Mouse (Mus musculus) stomach, embryonic 15.5 days (tissue): ENCODE results near the gene Olfr381. TPM values are rescaled to one million over a fixed set of nuclear protein-coding genes. Genes with fewer than 3 reads are reported as not detected.
"Not testable (repeated sequence)": the region's sequence is repeated elsewhere in the genome, so short reads cannot be mapped to it uniquely, and the experiment has no call there.

Experiments
- ATAC-seq: fragments of 200-750 bp; cut with Nextera tagmentation; 2 replicates; pipeline ENCODE4 v1.8.0; 2017; ENCODE audit warnings: low read depth, moderate number of reproducible peaks, moderate TSS enrichment; ENCODE audit not compliant: insufficient read depth, low FRiP score
- H3K27ac ChIP-seq: fragments of 300-500 bp; sonication (generic); 2 replicates; pipeline ENCODE4 v1.5.1; 2015; ENCODE audit warnings: mild to moderate bottlenecking, inconsistent platforms
- H3K27me3 ChIP-seq: fragments of 300-500 bp; sonication (generic); replicated peaks from 2 replicates; pipeline ENCODE4 v1.6.1; 2015; ENCODE audit warnings: inconsistent platforms
- H3K36me3 ChIP-seq: fragments of 300-500 bp; sonication (generic); 2 replicates; pipeline ENCODE4 v1.6.1; 2015; ENCODE audit warnings: inconsistent platforms
- H3K4me1 ChIP-seq: fragments of 300-500 bp; sonication (generic); 2 replicates; pipeline ENCODE4 v1.6.1; 2015; ENCODE audit warnings: inconsistent platforms
- H3K4me2 ChIP-seq: fragments of 300-500 bp; sonication (generic); 2 replicates; pipeline ENCODE4 v1.6.1; 2015; ENCODE audit warnings: mild to moderate bottlenecking, inconsistent platforms
- H3K4me3 ChIP-seq: fragments of 300-500 bp; sonication (generic); replicated peaks from 2 replicates; pipeline ENCODE4 v1.5.1; 2015; ENCODE audit warnings: inconsistent platforms
- H3K9ac ChIP-seq: fragments of 300-500 bp; sonication (generic); 2 replicates; pipeline ENCODE4 v1.6.1; 2015; ENCODE audit warnings: inconsistent platforms
- H3K9me3 ChIP-seq: fragments of 300-500 bp; sonication (generic); 2 replicates; pipeline ENCODE4 v1.6.1; 2016; ENCODE audit warnings: inconsistent platforms
- WGBS: fragments of 180-500 bp; shearing (Covaris S2); methylation state at CpG from one replicate; pipeline ENCODE4 v1.1.7; 2015; 5-methylcytosine and 5-hydroxymethylcytosine counted together
- polyA plus RNA-seq: library from polyadenylated mRNA; unstranded; fragments of >200 nt; fragmentation: Nextera tagmentation; extraction: Ambion mirVana; gene quantifications from 2 replicates; pipeline ENCODE4 v1.2.1, GENCODE M21; 2015

The Olfr381 gene
- polyA plus RNA-seq = not detected in 2 replicates

DNA sequence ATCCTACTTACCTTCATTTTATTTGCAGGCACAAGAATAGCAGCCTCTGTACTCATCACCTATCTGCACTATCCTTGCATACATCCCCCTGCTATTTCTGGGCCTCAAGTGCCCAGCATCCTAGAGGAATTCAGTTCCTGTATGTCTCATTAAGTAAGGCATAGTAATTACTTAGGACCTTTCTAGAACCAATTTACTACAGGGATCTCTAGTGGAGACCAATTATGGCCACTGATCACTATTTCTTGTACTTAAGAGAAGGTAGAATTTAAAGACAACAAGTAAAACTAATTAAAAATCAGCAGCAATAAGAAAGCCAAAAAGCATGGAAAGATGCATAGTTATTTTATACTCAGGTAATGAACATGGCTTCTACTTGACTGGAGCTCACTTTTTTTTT lies at the start of gene Olfr381:
Gene Olfr381 (minus strand): TSS at position 101 of the 400 bp plus-strand sequence.
- H3K9me3 ChIP-seq = no peaks in the 10 kb centered on the region
- H3K4me2 ChIP-seq = no peak within 1 kb of the TSS
- H3K36me3 ChIP-seq = no peaks in the 10 kb centered on the region
- H3K27ac ChIP-seq = no peak within 1 kb of the TSS
- no peaks in the 10 kb centered on the region for H3K4me1 ChIP-seq
- no peaks in the 10 kb centered on the region for H3K27me3 ChIP-seq
- no peak within 1 kb of the TSS for H3K4me3 ChIP-seq
- no peak for ATAC-seq
- H3K9ac ChIP-seq = no peak within 1 kb of the TSS

DNA sequence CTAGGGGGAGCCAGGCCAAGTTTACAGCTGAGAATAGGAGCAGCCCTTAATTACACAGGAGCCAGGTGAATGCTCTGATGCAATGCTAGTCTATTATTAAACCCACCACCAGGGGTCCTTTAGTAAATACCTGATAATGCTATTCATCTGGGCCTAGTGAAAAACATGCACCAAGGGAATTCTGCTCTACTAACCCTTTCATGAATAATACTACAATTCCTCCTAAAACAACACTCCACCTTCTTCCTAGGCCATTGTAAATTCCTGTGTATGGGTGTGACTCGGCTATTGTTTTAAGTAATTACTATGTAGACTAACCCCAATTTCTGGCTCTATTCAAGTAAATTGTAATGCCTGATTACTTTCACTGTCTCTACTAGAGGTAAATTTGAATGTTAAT lies 37.6 kb upstream of the Olfr381 start:
- WGBS = 90% methylated on average over 1 of the region's 1 CpGs
- H3K4me3 ChIP-seq, H3K9ac ChIP-seq, H3K27me3 ChIP-seq, H3K27ac ChIP-seq, H3K9me3 ChIP-seq, H3K36me3 ChIP-seq, H3K4me2 ChIP-seq, ATAC-seq, H3K4me1 ChIP-seq: not testable (repeated sequence)

DNA sequence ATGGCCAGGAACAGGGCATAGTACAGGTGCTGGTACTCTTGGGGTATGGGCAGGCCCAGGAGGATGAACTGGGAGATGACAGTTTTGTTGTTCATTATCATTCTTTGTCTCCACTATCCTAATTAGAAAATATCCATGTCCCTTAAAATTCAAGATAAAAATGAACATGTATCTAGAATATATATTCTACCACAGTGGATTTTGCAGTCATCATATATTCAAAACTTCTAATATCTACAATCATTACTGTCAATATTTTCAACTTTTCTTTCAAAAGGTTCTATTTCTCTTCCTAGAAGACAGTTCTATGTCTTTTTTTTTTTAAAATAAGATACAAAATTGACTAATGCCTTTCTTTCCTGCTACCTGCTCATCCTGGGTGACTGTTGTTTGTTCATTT lies 25.7 kb upstream of the Olfr381 start, which contains the start of gene Olfr382:
Gene Olfr382 (minus strand): TSS at position 101 of the 400 bp plus-strand sequence.
- Histone ChIP-seq H3K4me2 (no peak within 1 kb of the TSS), H3K9me3 (no peaks in the 10 kb centered on the region), H3K36me3 (no peaks in the 10 kb centered on the region), H3K27me3 (no peaks in the 10 kb centered on the region), H3K27ac (no peak within 1 kb of the TSS), H3K4me3 (no peak within 1 kb of the TSS), H3K9ac (no peak within 1 kb of the TSS), H3K4me1 (no peaks in the 10 kb centered on the region)
- ATAC-seq = no peak

DNA sequence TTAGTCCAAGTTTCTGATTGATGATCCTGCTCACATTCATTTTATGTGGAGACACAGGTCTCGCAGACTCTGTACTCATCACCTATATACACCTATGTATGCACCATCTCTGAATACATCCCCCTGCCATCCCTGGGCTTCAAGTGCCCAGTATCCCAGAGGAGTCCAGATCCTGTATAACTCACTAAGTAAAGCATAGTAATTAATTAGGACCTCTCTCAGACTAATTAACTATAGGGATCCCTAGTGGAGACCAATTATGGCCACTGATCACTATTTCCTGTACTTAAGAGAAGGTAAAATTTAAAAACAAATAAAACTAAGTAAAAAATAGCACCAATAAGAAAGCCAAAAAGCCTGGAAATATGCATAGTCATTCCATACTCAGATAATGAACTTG lies 34.0 kb downstream of the Olfr381 start, which contains the start of gene Olfr380:
Gene Olfr380 (minus strand): TSS at position 101 of the 400 bp plus-strand sequence.
- H3K36me3 ChIP-seq = no peaks in the 10 kb centered on the region
- no peak for ATAC-seq

More for the DNA sequence above, 34.0 kb downstream of the Olfr381 start, which contains the start of gene Olfr380:
- Histone ChIP-seq H3K27me3 (no peaks in the 10 kb centered on the region), H3K4me2 (no peak within 1 kb of the TSS), H3K4me3 (no peak within 1 kb of the TSS), H3K4me1 (no peaks in the 10 kb centered on the region), H3K9me3 (no peaks in the 10 kb centered on the region), H3K27ac (no peak within 1 kb of the TSS), H3K9ac (no peak within 1 kb of the TSS)
- WGBS = 87% methylated on average over 1 of the region's 1 CpGs

Other genes starting within 250 kb of the Olfr381 start
- gene Trpv3, start 224.2 kb downstream of the Olfr381 start, polyA plus RNA-seq = 0.12 and 0.22 TPM in 2 replicates
- gene Aspa, start 162.0 kb downstream of the Olfr381 start, polyA plus RNA-seq = 2.7 and 3.2 TPM in 2 replicates
- not detected in 2 replicates for gene Gm49340, start 161.9 kb downstream of the Olfr381 start, polyA plus RNA-seq
- gene Spata22, start 161.9 kb downstream of the Olfr381 start, polyA plus RNA-seq = 0.23 and 0.27 TPM in 2 replicates
- not detected in 2 replicates for gene Olfr20, start 140.8 kb downstream of the Olfr381 start, polyA plus RNA-seq
- gene Olfr376, start 120.4 kb downstream of the Olfr381 start, polyA plus RNA-seq = not detected in 2 replicates
- not detected in 2 replicates for gene Olfr1, start 92.0 kb downstream of the Olfr381 start, polyA plus RNA-seq
- not detected in 2 replicates for gene Olfr378, start 63.1 kb downstream of the Olfr381 start, polyA plus RNA-seq
- not detected in 2 replicates for gene Olfr380, start 34.1 kb downstream of the Olfr381 start, polyA plus RNA-seq
- gene Olfr382, start 25.6 kb upstream of the Olfr381 start, polyA plus RNA-seq = not detected in 2 replicates
- not detected in 2 replicates for gene Olfr385, start 101.4 kb upstream of the Olfr381 start, polyA plus RNA-seq
- gene Olfr384, start 107.0 kb upstream of the Olfr381 start, polyA plus RNA-seq = not detected in 2 replicates
- gene Zfp735, start 197.2 kb upstream of the Olfr381 start, polyA plus RNA-seq = not detected in 2 replicates